Mouse (Mus musculus) neutrophil, adult 59 days (primary cell): ENCODE data around the gene Clcn2. TPM values are rescaled to one million over a fixed set of nuclear protein-coding genes. Genes with fewer than 3 reads are reported as not detected.

ENCODE experiments used
- total RNA-seq, 2 experiments: library from RNA; stranded (reverse); gene quantifications; 1 replicate in 1 of 2; 2 replicates in 1 of 2; pipeline ENCODE4 v1.2.4; 2023

Gene Clcn2
- total RNA-seq, result 1 to 10 TPM; 1.5 to 3.5 TPM

DNA sequence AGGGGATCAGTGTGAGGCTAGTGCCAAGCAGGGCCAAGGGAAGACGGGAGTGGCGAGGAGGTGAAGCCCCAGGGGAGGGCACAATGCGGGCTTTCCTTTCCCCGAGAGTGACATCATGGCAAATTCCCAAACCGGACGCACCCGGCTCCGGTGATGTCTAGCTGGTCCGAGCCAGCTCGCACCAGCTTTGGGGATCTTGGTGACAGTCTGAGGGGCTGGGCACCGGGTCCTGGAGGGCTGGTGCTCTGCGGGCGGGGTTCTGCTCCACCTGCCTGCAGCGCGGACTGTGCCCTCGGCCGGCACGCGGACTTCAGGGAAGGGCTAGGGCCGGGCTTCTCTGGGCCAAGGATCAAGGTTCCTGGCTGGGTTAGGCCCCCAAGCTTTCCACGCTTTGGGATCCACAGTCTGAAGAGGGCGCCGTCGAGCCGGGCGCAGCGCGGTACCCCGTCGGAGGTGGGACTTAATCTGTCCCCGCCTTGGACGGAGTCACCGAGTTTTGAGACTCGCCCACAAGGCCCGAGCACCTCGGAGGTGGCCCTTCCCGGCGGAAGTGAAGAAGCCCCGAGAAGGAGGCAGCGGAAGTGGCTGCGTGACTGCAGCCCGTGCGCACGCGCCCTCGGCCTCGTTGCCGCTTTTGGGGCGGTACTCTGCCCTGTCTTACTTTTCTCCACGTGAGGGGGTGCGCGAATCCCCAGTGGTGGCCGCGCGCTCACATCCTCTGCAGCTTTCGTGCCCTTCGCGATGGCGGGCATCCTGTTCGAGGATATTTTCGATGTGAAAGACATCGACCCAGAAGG lies at the start of gene Clcn2, which contains the start of gene Polr2h:
Gene Clcn2, minus strand, starts transcription at position 566 of the 797 bp plus-strand sequence.
Gene Polr2h, plus strand, starts transcription at position 485 of the 797 bp plus-strand sequence.

GRCm38 (mm10) chr16:20733731-20734730 lies 16.5 kb upstream of the Clcn2 start, which contains the start of gene Thpo:
Thpo (minus strand) TSS chr16:20734511.

GRCm38 (mm10) chr16:20732925-20733730 lies 15.6 kb upstream of the Clcn2 start, which contains the start of gene Chrd:
Chrd (plus strand) TSS chr16:20733127.

GRCm38 (mm10) chr16:20693111-20693701 lies 24.3 kb downstream of the Clcn2 start, which contains the start of gene Fam131a:
Fam131a (plus strand) TSS chr16:20693241.

DNA sequence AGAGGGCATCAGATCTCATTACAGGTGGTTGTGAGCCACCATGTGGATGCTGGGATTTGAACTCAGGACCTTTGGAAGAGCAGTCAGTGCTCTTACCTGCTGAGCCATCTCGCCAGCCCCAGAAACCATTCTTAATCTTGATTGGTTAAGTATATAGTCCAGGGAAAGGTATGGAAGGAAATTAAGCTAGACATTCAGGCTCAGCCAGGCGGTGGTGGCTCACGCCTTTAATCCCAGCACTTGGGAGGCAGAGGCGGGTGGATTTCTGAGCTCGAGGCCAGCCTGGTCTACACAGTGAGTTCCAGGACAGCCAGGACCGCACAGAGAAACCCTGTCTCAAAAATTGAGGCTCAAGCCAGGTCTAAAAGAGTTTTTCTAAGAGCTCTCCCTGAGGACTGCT lies 49.5 kb downstream of the Clcn2 start, which contains the start of gene Eif4g1:
Gene Eif4g1, plus strand, starts transcription at position 301 of the 400 bp plus-strand sequence.

Other genes with a start within 250 kb of the Clcn2 start
- gene Eif2b5, start 218.9 kb downstream of the Clcn2 start, total RNA-seq, result 10 to 100 TPM; 18.3 to 27.1 TPM
- 10 to 100 TPM; 26.6 to 29.9 TPM for gene Dvl3, start 200.8 kb downstream of the Clcn2 start, total RNA-seq
- gene Ap2m1, start 182.3 kb downstream of the Clcn2 start, total RNA-seq, result 100 to 1,000 TPM; 193 to 201 TPM
- gene Abcf3, start 169.2 kb downstream of the Clcn2 start, total RNA-seq, result 10 to 100 TPM; 41.3 to 50.8 TPM
- gene Vwa5b2, start 128.3 kb downstream of the Clcn2 start, total RNA-seq, result under 1 TPM in 1 of 2 experiments, not detected in 1; 0.22 TPM
- gene Eef1akmt4, start 106.2 kb downstream of the Clcn2 start, total RNA-seq, result 1 to 10 TPM; 2.8 to 2.9 TPM
- not detected for gene Gm49333, start 106.1 kb downstream of the Clcn2 start, total RNA-seq
- gene Alg3, start 106.0 kb downstream of the Clcn2 start, total RNA-seq, result 1 to 10 TPM; 4.9 to 5.4 TPM
- gene Camk2n2, start 96.5 kb downstream of the Clcn2 start, total RNA-seq, result under 1 TPM; 0.64 to 0.68 TPM
- not detected for gene Ece2, start 87.9 kb downstream of the Clcn2 start, total RNA-seq
- 100 to 1,000 TPM in 1 of 2 experiments, 10 to 100 TPM in 1; 94.0 to 105 TPM for gene Psmd2, start 66.1 kb downstream of the Clcn2 start, total RNA-seq
- 100 to 1,000 TPM; 159 to 168 TPM for gene Eif4g1, start 49.4 kb downstream of the Clcn2 start, total RNA-seq
- gene Fam131a, start 24.5 kb downstream of the Clcn2 start, total RNA-seq, result 1 to 10 TPM; 1.0 to 1.2 TPM
- 1 to 10 TPM; 9.0 to 9.9 TPM for gene Polr2h, start 81 bp downstream of the Clcn2 start, total RNA-seq
- gene Chrd, start 15.4 kb upstream of the Clcn2 start, total RNA-seq, result not detected
- not detected for gene Thpo, start 16.8 kb upstream of the Clcn2 start, total RNA-seq